Mouse (Mus musculus): Measurements from ENCODE around the gene Bace1. TPM values are rescaled to one million over a fixed set of nuclear protein-coding genes. Genes with fewer than 3 reads are reported as not detected.
A peak's percentile ranks its signal among the peaks of the same experiment; 100 is the strongest.

The Bace1 gene
- polyA plus RNA-seq, 1 experiment from 2014 or later = 36.0 TPM

DNA sequence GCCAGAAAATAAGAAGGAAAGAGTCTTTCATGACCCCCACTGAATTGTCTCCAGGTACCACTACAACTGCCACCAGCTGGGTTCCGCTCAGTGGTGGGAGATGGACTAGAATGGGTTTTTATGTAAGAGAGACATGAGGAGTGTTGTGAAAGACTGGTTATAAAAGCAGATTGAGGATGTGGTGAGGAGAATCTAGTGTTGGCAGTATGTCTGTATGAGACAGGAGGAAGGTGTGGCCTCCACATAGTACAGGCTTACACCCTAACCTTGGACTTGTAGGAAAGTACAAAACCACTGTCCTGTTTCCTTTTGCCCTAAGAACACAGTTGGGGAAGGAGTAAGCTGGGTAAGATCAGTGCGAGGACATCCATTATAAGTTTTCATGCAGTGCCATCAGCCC lies 15.3 kb downstream of the Bace1 start:
- WGBS = 92% methylated on average over 2 of the region's 2 CpGs
- Histone ChIP-seq H3K27me3 (no peaks in the 10 kb centered on the region), H3K36me3 (peaks cover 51% of the 10 kb centered on the region), H3K4me2 (replicated peaks) (no peak overlapping the region), H3K4me1 (peaks cover 20% of the 10 kb centered on the region), H3K27ac (no peak overlapping the region), H3K9ac (no peak overlapping the region), H3K4me3 (no peak overlapping the region), H3K9me3 (no peaks in the 10 kb centered on the region)
- ATAC-seq (ENCODE audit: low FRiP score, low read depth) = no peak

DNA sequence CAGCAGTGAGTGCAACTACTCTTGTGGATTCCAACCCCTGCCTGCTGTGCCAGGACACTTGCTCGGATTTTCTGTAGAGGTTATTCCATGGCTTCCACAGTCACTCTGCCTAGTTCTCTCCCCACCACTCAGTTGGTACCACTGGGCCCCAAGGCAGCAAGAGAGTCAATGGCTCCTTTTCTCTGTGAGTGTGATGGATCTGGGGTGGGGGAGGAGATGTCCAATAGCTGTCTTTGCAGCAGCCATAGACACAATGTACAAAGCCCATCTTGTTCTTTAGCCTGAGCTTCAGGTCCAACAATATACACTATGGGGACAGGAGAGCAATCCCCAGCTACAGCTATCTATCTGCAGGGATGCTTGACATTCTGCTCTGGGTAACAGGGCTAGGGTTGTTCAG lies 15.8 kb downstream of the Bace1 start:
- H3K9me3 ChIP-seq = no peaks in the 10 kb centered on the region
- H3K4me1 ChIP-seq = peaks cover 19% of the 10 kb centered on the region
- H3K4me2 ChIP-seq (replicated peaks) = no peak overlapping the region
- H3K36me3 ChIP-seq = peaks cover 55% of the 10 kb centered on the region
- H3K27me3 ChIP-seq = no peaks in the 10 kb centered on the region
- H3K27ac ChIP-seq = no peak overlapping the region
- no peak overlapping the region for H3K4me3 ChIP-seq
- 80% methylated on average over 1 of the region's 1 CpGs for WGBS
- no peak overlapping the region for H3K9ac ChIP-seq
- no peak for ATAC-seq (ENCODE audit: low FRiP score, low read depth)

DNA sequence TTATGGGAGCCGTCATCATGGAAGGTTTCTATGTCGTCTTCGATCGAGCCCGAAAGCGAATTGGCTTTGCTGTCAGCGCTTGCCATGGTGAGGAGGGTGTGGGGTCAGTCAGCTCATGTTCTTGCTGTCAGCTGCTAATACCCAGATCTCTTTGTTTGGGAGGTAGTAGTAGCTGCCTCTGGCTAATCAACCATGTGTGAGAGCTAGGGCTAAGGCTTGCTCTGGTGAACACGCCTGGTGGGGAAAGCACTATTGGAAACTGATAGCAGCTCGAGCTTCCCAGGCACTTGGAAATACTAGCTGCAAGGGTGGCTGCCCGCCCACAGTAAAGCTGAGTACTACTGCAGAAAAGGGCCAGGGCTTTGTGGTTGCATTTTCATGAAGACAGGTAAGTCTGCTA lies 21.0 kb downstream of the Bace1 start:
- Histone ChIP-seq H3K4me2 (replicated peaks) (no peak overlapping the region), H3K27me3 (no peaks in the 10 kb centered on the region), H3K36me3 (peaks cover 96% of the 10 kb centered on the region), H3K27ac (no peak overlapping the region), H3K4me1 (no peaks in the 10 kb centered on the region), H3K9ac (no peak overlapping the region), H3K4me3 (no peak overlapping the region), H3K9me3 (no peaks in the 10 kb centered on the region)
- 94% methylated on average over 10 of the region's 10 CpGs for WGBS
- ATAC-seq (ENCODE audit: low FRiP score, low read depth) = no peak

DNA sequence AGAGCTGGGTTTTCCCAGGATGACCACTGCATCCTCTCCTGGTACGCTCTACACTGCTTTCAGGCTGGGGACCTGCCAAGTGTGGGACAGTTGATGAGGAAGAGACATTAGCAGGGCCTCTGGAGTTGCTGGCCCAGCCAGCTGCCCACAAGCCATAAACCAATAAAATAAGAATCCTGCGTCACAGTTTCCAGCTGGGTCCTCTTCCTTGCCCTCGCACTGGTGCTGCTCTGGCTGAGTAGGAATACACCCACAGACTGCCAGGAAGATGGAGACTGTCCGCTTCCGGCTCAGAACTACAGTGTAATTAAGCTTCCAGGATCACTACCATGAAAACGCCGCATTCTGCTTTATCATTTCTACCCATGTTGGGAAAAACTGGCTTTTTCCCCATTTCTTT lies 23.4 kb downstream of the Bace1 start:
- H3K9me3 ChIP-seq = no peaks in the 10 kb centered on the region
- no peak overlapping the region for H3K4me3 ChIP-seq
- no peak overlapping the region for H3K27ac ChIP-seq
- H3K4me2 ChIP-seq (replicated peaks) = no peak overlapping the region
- H3K36me3 ChIP-seq = peaks cover 95% of the 10 kb centered on the region
- H3K4me1 ChIP-seq = no peaks in the 10 kb centered on the region
- WGBS = 74% methylated on average over 7 of the region's 7 CpGs
- ATAC-seq (ENCODE audit: low FRiP score, low read depth) = no peak
- no peak overlapping the region for H3K9ac ChIP-seq
- no peaks in the 10 kb centered on the region for H3K27me3 ChIP-seq

DNA sequence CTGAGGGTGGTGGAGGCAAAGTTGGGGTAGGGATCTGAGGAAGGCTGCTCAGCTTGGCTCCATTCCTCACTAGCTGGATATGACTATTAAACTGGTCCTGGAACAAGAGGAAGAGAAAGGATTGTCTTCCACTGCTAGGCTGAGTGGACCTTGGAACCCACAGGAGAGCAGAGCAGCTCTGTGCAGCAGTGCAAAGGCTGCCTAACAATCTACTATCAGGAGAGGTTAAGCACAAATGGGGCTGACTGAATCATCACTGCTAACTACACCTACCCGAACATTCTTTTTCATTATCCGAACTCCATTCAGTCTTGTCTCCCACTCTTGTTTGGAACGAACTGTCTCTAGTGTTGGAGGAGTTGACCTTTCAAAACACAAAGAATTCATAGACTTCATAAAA lies 30.8 kb downstream of the Bace1 start:
- H3K27me3 ChIP-seq = no peaks in the 10 kb centered on the region
- 94% methylated on average over 3 of the region's 3 CpGs for whole genome bisulfite sequencing
- H3K4me1 ChIP-seq = no peaks in the 10 kb centered on the region
- H3K4me2 ChIP-seq (replicated peaks) = no peak overlapping the region
- no peak for ATAC-seq (ENCODE audit: low FRiP score, low read depth)
- H3K4me3 ChIP-seq = no peak overlapping the region
- H3K27ac ChIP-seq = no peak overlapping the region
- H3K36me3 ChIP-seq = peaks cover 91% of the 10 kb centered on the region
- H3K9me3 ChIP-seq = no peaks in the 10 kb centered on the region
- H3K9ac ChIP-seq = no peak overlapping the region

DNA sequence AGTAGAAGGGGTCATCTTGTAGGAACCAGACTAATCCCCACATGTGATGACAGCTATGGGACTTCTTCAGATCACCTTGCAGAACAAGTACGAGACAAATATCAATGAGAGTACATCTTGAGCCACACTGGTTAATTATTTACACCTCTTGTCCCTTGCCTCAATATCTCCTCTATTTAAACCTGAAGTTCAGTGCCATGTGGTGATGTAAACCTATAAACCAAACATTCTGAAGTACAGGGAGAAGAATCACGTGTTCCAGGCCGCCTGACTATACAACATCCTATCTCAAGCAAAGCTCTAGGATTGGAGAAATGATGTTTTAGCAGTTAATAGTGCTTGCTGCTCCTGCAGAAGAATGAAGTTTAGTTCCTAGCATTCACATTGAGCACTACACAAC lies 31.9 kb downstream of the Bace1 start:
- no peak overlapping the region for H3K27ac ChIP-seq
- H3K9me3 ChIP-seq = no peaks in the 10 kb centered on the region
- H3K27me3 ChIP-seq = no peaks in the 10 kb centered on the region
- no peak overlapping the region for H3K4me3 ChIP-seq
- peaks cover 88% of the 10 kb centered on the region for H3K36me3 ChIP-seq
- WGBS = 89% methylated on average over 3 of the region's 3 CpGs
- H3K4me1 ChIP-seq = no peaks in the 10 kb centered on the region
- no peak overlapping the region for H3K4me2 ChIP-seq (replicated peaks)
- no peak for ATAC-seq (ENCODE audit: low FRiP score, low read depth)
- no peak overlapping the region for H3K9ac ChIP-seq

DNA sequence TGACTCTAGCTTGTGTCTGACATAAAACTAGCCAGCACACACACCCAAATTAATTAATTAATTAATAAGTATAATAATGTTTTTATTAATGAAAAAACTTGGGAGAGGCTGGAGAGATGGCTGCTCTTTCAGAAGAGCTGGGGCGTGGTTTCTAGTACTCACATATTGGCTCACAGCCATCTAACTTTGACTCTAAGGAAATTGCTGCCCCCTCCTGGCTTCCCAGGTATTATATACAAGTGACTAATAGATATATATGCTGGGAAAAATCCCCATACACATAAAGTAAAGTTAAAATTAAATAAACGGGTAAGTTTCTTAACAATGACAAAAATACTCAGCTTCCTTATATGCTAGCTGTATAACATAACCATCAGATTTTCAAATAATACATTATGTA lies 39.5 kb downstream of the Bace1 start:
- H3K4me2 ChIP-seq (replicated peaks) = no peak overlapping the region
- H3K27ac ChIP-seq = no peak overlapping the region
- H3K9ac ChIP-seq = no peak overlapping the region
- no peaks in the 10 kb centered on the region for H3K9me3 ChIP-seq
- no peak for ATAC-seq (ENCODE audit: low FRiP score, low read depth)
- no peaks in the 10 kb centered on the region for H3K27me3 ChIP-seq
- 77% methylated on average over 2 of the region's 2 CpGs for WGBS
- H3K4me1 ChIP-seq = no peaks in the 10 kb centered on the region
- no peak overlapping the region for H3K4me3 ChIP-seq
- peaks cover 80% of the 10 kb centered on the region for H3K36me3 ChIP-seq

DNA sequence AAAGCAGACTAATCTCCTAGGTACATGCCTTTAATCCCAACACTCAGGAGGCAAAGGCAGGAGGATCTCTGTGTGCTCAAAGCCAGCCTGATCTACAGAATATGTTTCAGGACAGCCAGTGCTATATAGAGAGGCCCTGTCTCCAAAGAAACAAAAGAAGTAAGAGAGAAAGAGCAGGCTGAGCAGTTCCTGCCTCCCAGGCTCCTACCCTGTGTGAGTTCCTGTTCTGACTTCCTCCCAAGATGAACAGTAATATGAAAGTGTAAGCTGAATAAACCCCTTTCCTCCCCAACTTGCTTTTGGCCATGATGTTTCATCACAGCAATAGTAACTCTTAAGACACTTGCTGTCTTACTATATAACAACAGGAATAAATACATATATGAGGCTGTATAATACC lies 55.3 kb downstream of the Bace1 start:
- Histone ChIP-seq H3K4me2 (replicated peaks) (no peak overlapping the region), H3K4me1 (no peaks in the 10 kb centered on the region), H3K4me3 (no peak overlapping the region), H3K36me3 (peaks cover 91% of the 10 kb centered on the region), H3K27ac (no peak overlapping the region), H3K9me3 (no peaks in the 10 kb centered on the region), H3K27me3 (no peaks in the 10 kb centered on the region), H3K9ac (no peak overlapping the region)
- ATAC-seq (ENCODE audit: low FRiP score, low read depth) = no peak

DNA sequence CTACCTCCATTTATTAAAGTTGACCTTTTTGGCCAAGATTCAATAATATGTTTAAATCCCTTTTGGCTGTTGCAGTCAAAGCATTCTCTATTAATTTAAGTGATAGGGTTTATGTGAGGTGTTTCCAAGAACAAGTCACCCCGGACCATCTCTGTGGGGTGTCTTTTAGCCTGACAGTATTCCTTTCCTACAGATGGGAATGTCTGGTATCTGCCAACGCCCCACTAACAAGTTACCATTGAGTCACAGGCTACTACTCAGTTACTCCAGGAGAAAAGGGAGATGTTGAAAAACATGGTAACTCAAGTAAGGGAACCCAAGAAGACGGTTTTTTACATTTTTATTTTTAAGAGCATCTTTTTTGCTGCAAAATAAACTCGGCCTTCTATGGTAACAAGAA lies 66.8 kb downstream of the Bace1 start:
- H3K4me3 ChIP-seq = peak overlapping the region; percentile 83
- H3K36me3 ChIP-seq = peaks cover 40% of the 10 kb centered on the region
- ATAC-seq (ENCODE audit: low FRiP score, low read depth) = no peak
- 54% methylated on average over 4 of the region's 4 CpGs for WGBS
- peak overlapping the region; percentile 87; the same call in 1 of the 2 replicates for H3K27ac ChIP-seq
- no peaks in the 10 kb centered on the region for H3K9me3 ChIP-seq
- peaks cover 24% of the 10 kb centered on the region for H3K4me1 ChIP-seq
- peak overlapping the region; percentile 80 for H3K4me2 ChIP-seq (replicated peaks)
- H3K9ac ChIP-seq = peak overlapping the region; percentile 92
- H3K27me3 ChIP-seq = no peaks in the 10 kb centered on the region

DNA sequence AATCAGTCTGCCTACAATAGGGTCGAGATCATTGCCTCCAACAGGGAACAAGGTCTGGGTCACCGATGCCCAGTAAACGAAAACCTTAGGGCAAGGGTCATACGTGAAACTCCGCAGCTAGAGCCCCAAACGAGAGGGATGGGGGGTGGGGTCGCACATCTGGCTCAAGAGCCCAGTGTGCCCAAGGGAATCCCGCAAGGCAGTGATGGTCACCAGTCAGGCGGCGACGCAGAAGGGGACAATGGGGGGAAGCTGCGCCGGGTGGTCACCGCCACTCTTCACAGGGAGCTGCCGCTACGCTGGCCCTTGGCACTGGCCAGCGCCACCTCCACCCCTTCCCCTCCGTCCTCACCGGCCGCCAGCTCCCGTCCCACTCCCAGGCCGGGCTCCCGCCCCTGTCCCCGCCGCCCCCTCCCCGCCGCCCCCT lies 67.4 kb downstream of the Bace1 start:
- Histone ChIP-seq H3K4me3 (peak overlapping the region; percentile 83), H3K4me1 (peaks cover 24% of the 10 kb centered on the region), H3K36me3 (peaks cover 45% of the 10 kb centered on the region), H3K27me3 (no peaks in the 10 kb centered on the region), H3K9ac (peak overlapping the region; percentile 92), H3K4me2 (replicated peaks) (peak overlapping the region; percentile 80), H3K27ac (peak overlapping the region; percentile 87), H3K9me3 (no peaks in the 10 kb centered on the region)
- peak; percentile 60 for ATAC-seq (ENCODE audit: low FRiP score, low read depth)
- under 1% methylated on average over 21 of the region's 27 CpGs for WGBS

DNA sequence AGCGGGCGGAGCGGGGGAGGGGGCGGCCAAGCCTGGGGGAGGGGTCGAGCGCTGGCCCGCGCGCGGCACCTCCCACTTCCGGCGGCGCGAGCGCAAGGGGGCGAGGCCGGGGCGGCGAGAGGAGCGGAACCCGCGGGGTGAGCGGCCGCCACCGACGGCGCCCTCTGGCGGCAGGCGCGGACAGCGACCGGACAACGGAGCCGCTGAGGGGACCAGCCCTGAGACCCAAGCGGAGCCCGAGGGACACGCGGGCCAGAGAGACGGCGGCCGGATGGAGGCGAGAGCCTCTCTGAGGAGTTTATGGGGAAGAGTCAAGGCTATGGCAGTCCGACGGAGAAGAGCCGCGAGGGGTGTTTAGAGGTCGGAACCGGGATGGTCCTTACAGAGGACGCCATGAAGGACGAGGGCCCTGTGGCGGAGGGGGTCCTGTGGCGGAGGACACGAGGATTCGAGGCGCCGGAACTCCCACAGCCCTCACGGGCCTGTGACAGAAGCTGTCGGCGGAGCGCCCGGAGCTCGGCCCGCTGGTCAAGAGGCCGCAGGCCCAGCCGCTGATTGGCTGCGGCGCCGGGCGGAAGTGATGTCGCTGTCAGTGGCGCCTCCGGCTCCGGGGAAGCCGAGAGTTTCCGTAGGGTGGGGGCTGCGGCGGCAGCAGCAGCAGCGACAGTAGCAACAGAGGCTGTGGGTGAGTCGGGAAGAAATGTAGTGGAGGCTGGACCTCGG lies 68.1 kb downstream of the Bace1 start, which contains the start of the genes Pcsk7 and Rnf214:
Pcsk7 (plus strand) TSS at position 143 of the 723 bp plus-strand sequence.
Rnf214 (minus strand) TSS at position 557 of the 723 bp plus-strand sequence.
- Histone ChIP-seq H3K4me3 (peak within 1 kb of the TSS; percentile 83), H3K4me1 (peaks cover 24% of the 10 kb centered on the region), H3K36me3 (peaks cover 51% of the 10 kb centered on the region), H3K27me3 (no peaks in the 10 kb centered on the region), H3K9me3 (no peaks in the 10 kb centered on the region), H3K27ac (peak within 1 kb of the TSS; percentile 87), H3K4me2 (replicated peaks) (peak within 1 kb of the TSS; percentile 80), H3K9ac (peak within 1 kb of the TSS; percentile 92)
- ATAC-seq (ENCODE audit: low FRiP score, low read depth) = peak; percentile 92
- WGBS = under 1% methylated on average over 76 of the region's 80 CpGs

DNA sequence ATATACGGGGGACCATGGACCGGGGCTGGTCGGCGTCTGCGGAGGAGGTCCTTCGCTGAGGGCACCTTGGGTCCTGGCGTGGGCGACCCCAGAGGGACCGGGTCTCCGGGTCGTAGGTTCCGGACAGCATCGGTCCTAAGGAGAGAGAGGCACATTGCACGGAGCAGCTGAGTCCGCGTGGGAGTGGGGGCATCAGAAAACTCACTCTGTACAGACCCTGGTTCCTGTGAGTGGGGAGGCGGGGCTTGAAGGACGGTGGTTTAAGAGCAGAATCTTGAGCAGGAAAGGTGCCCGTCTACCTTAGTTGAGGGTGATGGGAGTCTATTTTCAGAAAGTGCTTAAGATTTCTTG lies 68.7 kb downstream of the Bace1 start:
- 0 out of 2 replicates have a peak, but pooled peaks have one; percentile 13 for ATAC-seq (ENCODE audit: low FRiP score, low read depth)
- Histone ChIP-seq H3K36me3 (peaks cover 51% of the 10 kb centered on the region), H3K27me3 (no peaks in the 10 kb centered on the region), H3K4me3 (peak overlapping the region; percentile 83), H3K27ac (peak overlapping the region; percentile 69; the same call in 1 of the 2 replicates), H3K4me1 (peaks cover 24% of the 10 kb centered on the region), H3K9me3 (no peaks in the 10 kb centered on the region), H3K4me2 (replicated peaks) (peak overlapping the region; percentile 80), H3K9ac (peak overlapping the region; percentile 92)
- under 1% methylated on average over 19 of the region's 19 CpGs for WGBS

DNA sequence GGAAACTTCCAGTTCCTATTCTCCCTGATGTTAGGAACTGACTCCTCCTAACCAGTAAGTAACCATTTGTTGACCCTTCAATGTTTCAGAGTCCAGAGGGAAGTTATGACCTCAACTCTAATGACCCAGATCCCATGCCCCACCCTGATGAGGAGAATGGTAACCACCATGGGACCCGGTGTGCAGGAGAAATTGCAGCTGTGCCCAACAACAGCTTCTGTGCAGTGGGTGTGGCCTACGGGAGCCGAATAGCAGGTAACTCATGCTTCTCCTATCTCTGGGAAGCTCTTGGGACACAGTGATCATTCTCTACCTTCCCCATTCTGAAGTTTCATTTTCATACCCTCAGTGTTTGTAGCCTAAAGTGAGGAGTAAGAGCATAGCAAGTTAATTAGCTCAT lies 72.6 kb downstream of the Bace1 start:
- ATAC-seq (ENCODE audit: low FRiP score, low read depth) = no peak
- H3K4me2 ChIP-seq (replicated peaks) = no peak overlapping the region
- H3K27me3 ChIP-seq = no peaks in the 10 kb centered on the region
- no peak overlapping the region for H3K27ac ChIP-seq
- no peak overlapping the region for H3K9ac ChIP-seq
- no peak overlapping the region for H3K4me3 ChIP-seq
- 89% methylated on average over 3 of the region's 3 CpGs for WGBS
- peaks cover 73% of the 10 kb centered on the region for H3K36me3 ChIP-seq
- peaks cover 11% of the 10 kb centered on the region for H3K4me1 ChIP-seq
- H3K9me3 ChIP-seq = no peaks in the 10 kb centered on the region

All from limb, embryonic 13.5 days (tissue).